Mouse (Mus musculus): ENCODE measurements at regions not wholly inside any gene's neighbourhood (a gene's known extent, or its start where the extent isn't known, plus 50 kb on each side); places are given as distances from the start of the nearest gene placed in this dataset.
"Not testable (repeated sequence)": the region's sequence is repeated elsewhere in the genome, so short reads cannot be mapped to it uniquely, and the experiment has no call there.

DNA sequence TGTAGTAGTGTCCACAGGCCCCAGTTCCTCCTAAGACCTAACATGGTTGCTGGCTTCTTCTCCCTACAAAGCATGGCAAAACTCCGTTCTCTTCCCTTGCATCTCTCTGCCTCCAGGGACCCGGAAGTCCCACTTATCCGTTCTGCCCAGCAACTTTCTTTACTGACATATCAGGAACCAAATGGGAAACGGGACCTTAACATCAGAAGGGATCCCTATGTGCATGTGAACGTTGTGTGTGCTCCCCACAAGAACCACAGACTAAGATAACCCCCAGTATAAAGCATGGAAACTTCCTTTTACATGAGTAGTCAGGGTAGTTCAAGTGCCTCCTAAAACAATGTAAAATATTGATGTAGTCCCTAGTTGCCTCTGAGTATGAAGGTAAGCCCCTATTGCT, 61.6 kb downstream of the Zxdb start:
- DNase-seq: no peak

DNA sequence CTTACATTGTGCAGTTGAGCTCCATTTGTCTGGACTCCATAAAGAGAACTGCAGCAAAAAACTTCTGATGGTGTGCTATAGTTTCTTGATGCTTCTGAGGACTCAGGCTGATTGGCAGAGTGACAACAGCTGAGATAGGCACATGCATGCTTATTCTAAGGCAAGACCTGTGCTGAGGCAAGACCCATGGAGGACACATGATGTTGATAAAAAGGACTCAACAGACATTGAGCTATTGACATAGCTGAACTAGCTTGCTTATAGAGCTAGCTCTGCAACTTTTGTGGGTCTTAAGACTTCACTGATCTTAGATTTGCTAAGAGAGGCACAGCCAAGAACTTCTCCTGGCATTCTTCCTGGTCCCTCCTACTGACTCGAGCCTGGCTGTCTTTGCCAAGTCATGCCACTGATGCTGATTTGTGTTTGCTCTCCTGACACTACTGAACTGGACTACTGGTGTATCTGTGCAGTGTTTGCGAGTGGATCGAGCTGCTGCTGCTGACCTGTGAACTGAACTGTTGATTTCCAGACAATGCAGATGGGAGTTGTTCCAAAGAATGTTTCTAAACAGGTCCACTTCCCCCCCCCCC, 64.1 kb downstream of the Zxdb start:
- DNase-seq: no peak

DNA sequence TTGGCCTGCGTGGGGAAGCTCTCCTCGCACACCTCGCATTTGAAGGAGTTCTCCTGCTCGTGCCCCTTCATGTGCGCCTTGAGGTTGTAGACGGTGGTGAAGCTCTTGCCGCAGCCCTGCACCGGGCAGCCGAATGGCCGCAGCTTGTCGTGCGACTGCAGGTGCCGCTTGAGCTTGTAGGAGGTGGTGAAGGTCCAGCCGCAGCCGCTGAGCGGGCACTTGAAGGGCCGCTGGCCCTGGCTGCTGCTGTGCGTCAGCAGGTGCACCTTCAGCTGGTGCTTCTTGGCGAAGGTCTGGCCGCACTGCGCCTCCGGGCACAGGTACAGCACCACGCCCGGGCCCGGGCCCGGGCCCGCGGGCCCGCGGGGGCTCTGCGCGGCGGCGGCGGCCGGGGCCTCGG, 72.5 kb downstream of the Zxdb start:
- not testable (repeated sequence) for DNase-seq

DNA sequence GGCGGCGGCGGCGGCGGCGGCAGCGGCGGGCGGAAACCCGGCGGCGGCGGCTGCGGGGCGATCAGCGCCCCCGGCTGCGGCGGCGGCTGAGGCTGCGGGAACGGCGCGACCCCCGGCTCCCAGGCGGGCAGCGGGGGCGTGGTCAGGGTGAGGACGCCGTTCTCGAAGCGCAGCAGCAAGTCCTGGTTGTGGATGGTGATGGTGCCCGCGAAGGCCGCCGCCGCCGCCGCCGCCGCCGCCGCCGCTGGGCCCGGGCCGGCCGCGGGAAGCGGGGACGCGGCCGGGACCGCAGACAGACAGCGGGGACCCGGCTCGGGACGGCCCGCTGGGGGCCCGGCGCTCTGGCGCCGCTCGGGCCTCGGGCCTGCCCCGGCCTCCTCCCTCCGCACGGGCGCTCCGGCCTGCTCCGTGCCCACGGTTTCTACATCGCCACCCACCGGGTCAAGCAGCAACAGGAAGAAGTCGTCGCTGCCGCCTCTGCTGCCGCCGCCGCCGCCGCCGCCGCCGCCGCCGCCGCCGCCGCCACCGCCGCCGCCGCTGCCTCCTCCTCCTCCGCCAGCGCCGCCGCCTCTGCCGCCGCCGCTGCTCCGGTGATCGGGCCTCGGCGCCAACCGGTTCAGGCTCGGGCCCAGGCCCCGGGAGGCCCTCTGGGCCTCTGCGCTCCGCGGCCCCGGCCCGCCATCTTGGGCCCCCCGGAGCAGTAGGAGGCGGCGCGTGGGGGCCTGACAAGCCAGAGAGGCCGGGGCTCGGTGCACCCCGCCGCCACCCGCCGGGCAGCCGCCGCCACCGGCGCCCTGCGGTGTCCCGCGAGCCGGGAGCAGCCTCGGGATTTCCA, 73.2 kb downstream of the Zxdb start:
- DNase-seq: not testable (repeated sequence)

DNA sequence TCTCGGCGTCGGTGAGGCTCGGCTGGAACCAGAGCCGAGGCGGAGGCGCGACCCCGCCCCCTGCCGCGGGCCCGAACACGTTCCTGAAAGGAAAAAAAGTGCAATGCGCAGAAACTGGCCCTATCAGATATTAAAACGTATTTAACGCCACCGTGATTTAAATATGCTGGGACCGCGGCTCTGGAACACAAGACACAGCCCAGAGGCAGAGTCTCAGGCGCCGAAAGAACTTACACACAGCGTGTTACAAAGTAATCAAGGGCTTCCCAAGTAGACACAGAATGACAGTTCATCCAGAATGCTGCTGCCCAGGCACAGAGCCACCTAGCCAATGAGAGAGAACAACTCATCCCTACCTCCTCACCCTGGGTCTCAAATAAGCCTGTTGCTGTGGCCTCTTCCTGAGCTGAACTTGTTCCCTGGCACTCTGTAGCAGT, 73.8 kb downstream of the Zxdb start:
- not testable (repeated sequence) for DNase-seq

GRCm38 (mm10) chrX:94812760-94813159, 88.4 kb downstream of the Zxdb start:
- DNase-seq: not testable (repeated sequence)

GRCm38 (mm10) chrX:94827524-94827923, 103.2 kb downstream of the Zxdb start:
- not testable (repeated sequence) for DNase-seq

DNA sequence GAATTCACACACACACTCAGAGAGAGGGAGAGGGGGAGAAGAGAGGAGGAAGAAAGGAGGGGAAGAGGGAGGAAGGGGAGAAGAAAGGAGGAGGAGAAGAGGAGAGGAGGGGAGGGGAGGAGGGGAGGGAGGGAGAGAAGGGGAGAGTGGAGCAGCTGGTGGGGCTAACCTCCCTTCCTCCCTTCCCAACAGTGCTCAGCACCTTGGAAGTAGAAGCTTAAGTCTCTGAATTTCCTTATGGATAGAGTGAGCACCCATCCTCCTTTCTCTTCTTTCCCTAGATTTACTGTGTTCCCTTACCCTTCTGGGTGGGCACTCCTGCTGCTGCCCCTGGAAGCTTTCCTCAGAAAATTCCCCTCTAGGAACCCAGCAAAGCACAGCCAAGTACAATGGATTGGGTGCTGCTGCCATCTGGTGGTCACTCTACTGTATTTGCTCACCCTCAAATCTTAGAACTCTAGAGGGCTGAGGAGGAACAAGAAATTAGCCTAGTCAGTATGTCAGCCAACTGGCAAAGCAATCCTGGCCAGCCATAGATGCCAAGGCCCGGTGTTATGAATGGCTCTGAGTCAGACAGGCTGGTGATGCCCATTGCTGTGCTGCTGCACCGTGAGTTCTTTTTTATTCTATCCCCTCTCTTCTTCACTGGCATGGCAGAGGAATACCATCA, 119.9 kb downstream of the Zxdb start:
- DNase-seq: peak; percentile 6

GRCm38 (mm10) chrX:94849549-94849948, 125.2 kb downstream of the Zxdb start:
- DNase-seq: not testable (repeated sequence)

GRCm38 (mm10) chrX:94857501-94857900, 133.1 kb downstream of the Zxdb start:
- DNase-seq: no peak

GRCm38 (mm10) chrX:94857954-94858353, 133.6 kb downstream of the Zxdb start:
- no peak for DNase-seq

GRCm38 (mm10) chrX:94863123-94863522, 138.8 kb downstream of the Zxdb start:
- no peak for DNase-seq

- peak; percentile 82 for DNase-seq
These were observed 141.4 kb downstream of the Zxdb start for GRCm38 (mm10) chrX:94865531-94866502.

DNA sequence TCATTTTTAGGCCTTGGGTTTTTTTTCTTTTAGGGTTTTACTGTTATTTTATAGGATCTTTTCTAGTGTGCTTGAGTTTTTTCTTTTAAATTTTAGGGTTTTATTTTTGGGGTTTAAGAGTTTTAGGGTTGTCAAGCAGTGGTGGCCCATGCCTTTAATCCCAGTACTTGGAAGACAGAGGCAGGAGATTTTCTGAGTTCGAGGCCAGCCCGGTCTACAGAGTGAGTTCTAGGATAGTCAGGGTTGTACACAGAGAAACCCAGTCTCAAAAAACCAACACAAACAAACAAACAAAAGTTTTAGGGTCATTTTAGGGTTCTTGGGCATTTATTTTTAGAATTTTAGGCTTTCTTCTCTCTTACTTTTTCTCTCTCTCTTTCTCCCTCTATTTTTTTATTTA, 142.9 kb downstream of the Spin4 start:
- not testable (repeated sequence) for DNase-seq
